Mouse (Mus musculus): Measurements from ENCODE around the gene Igsf23.
"Not testable (repeated sequence)": the region's sequence is repeated elsewhere in the genome, so short reads cannot be mapped to it uniquely, and the experiment has no call there.

The Igsf23 gene

DNA sequence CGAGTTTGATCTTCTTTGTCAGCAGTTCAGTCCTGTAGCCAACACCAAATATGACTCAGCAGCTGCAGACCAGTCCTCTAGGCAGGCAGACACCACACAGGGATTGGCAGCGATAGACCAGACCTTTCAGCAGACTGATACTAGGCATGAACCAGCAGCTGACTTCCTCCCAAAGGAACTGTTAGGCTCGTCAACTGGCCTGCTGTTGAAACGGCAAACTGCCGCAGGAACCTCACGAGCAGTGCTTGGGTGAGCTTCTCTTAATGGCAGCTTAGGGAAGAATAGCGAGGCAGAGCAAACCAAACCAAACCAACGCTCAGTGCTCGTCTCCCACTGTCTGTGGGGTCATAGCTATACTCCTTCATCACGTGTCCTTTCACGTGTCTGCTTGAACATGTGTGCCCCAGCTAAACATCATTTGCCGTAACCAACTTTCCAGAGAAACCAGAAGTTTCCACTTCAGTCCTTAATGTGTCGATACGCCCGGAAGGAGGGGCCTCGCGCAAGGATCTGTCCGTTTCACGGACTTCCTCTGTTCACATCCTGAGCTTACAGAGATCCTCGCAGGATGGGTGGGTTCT lies 15.3 kb downstream of the Igsf23 start:
- peak in 1 of 2 experiments; percentile 71 for DNase-seq

DNA sequence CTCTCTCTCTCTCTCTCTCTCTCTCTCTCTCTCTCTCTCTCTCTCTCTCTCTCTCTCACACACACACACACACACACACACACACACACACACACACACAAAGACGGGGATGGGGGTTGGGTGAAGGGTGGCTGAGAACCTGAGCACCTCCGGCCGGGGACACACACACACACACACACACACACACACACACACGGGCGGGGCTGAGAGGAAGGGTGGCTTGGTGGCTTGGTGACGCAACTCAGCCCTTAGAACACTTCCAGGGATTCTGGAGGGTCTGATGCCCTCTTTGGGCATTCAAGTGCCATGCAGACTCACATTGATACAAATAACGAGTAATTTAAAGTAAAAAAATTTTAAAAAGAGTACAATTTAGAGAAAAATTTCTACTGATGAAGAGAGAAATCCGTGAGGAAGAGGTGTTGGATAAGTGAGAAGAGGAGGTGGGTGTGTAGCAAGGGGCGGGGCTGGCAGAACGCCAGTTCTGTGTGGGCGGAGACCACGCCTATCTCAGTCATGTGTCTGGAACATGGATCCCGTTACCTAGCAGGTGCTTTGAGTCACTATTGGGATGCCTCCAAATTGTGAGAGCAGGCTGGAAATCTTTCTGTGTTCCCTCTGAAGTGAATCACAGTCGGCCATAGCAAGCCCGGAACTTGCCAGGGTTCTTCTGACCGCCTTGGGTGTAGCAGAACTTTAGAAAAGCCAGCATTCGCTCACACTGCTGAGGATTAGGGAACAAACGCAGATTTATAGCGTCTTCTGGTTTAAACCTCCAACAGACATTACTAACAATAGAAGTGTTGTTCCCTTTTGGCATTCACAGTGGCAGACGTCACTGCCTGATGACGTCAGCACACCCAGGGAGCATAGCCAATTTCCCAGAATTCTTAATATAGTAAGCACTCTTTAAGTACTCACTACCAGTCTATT lies 17.4 kb downstream of the Igsf23 start:
- peak; percentile 62 to 80 for DNase-seq

DNA sequence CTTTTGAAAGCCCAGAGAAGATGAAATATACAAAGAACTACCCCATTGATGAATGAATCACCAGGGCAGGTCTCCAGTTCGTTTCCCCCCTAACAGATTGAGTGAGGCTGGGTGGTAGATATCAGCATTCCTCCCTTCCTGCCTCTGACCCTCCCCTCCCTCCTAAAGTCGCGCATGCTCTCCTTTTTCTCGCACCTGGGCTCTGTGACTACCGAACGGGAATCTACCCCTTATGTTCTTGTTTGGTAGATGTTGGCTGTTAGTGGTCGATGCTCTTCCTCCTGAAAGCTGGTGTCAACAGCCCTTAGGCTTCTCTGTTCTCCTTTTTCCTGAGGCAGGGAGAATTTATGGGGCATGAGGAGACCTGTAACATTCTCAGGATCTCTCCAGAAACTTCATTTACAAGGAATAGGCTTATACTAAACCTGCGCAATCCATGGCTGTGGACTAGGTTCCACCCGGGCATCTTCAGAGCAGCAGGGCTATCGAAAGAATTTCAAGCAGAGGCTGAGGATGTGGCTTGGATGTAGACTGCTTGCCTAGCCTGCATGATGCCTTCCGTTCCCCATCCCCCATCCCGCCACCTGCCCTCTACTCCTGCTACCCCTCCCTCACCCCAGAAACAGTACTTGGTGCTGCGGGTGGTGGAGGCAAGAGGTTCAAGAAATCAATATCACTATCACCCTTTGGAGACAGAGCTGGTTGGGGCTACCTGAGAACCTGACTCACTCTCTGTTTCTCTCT lies 18.3 kb downstream of the Igsf23 start:
- DNase-seq = peak; percentile 82 to 89

DNA sequence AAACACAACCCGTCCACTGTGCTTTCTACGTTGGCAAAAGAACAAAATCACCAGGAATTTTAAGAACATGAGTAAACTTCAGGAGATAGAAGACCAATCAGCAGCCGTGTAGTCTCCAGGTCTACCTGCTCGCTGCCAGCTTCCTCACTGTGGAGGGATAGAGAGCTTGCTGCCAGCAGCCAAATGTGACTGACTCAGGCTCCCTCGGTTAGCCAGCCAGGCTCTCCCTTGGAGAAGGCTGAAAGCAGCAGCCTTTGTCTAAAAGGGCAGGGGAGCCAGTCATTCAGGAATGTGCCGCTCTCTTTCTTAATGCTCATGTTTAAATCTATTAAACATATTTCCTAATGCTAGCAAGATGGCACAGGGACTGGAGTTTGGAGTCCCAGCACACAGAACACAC lies 20.1 kb downstream of the Igsf23 start:
- not testable (repeated sequence) for DNase-seq

DNA sequence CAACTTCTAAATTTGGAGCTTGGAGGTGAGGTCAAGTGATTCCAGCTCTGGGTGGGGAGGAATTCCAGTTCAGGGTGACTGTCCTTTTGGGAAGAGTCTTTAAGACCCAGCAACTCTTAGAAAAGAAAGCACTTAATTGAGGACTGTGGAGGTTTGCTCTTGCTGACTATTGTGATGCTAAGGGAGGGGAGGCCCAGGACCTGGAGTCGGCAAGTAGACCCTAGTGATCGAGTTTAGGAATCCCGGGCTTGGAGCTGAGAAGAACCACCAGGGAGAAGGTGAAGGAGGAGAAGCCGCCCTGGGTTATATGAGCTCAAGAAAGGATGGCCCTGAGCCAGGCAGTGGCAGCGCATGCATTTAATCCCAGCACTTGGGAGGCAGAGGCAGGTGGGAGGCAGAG lies 22.1 kb downstream of the Igsf23 start:
- no peak for DNase-seq

DNA sequence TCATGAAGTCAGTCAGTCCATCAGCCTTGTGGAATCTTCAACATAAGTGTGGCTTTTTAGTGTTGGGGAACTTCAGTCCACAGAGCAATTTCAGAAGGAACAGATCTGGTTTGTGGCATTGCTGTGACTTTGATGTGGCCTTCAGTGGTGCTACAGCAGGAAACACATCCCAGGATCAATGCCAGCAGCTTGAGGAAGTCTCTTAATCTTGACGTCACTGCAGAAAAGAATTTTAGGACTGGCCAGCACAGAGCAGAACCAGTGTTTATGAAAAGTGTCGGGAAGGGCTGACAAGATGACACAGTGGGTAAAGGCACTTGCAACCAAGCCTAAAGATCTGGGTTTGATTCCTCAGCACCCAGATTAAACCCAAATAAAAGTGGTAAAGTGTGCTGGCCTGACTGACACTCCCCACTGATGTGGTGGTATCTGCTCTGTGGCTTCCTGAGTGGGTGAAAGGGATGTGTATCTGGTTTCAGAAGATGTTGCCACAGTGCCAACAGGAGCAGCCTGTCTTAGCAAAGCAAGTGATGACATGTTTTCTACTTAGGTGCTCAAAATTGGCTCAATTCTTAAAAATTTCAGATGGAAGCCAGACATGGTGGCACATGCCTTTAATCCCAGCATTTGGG lies 23.6 kb downstream of the Igsf23 start:
- DNase-seq = no peak

DNA sequence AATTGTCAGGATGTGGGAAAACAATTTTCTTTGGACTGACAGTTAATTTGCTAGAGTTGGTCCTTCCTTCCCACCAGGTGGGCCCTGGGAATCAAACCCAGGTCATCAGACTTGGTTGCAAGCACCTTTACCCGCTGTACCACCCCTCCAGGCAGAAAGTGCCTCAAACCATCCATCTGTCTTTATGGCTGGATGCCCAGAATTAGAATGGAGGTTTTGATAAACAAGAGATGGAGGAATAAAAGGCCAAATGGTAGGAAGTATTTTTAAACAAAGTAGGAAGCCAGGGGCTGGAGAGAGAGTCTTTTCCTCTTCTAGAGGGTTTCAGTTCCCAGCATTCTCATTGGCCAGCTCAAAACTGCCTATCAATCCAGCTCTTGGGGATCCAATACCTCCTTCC lies 25.2 kb downstream of the Igsf23 start:
- DNase-seq = no peak

DNA sequence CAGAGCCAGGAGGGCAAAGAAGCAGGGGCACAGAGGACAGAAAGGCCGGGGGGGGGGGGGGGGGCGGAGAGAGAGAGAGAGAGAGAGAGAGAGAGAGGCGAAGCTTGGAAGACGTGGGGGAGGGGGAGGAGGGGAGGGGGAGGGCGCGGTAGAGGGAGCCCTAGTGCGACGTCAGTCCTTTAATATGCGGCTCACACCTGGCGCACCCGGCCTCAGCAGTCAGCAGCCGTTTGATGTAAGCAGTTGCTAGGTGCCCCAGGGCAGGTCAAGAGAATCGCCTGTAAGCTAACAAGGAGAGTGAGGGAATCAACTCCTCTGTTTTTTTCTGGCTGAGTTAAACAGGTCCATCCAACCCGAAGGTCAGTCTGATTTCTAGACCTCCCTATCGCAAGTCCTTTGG lies 26.8 kb downstream of the Igsf23 start:
- peak; percentile 43 to 61 for DNase-seq

DNA sequence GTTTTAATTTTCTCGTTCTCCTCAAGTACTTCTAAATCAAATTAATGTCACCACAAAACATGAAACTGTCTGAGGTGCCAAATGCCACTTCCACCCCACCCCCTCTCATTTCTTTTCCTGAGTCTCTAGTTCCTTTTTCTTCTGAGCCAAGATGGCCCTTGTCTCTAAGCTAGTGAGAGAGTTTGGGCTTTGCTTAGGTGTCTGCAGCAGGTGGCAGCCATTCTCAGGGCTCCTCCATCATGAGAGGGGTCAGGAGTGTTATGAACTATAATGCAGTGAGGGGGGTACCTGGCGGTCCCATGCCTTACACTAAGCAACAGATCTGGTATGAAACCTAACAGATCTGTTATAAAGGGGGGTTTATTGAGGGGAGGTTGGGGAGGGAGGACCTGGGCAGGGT lies 27.2 kb downstream of the Igsf23 start:
- DNase-seq = peak in 1 of 2 experiments; percentile 4

DNA sequence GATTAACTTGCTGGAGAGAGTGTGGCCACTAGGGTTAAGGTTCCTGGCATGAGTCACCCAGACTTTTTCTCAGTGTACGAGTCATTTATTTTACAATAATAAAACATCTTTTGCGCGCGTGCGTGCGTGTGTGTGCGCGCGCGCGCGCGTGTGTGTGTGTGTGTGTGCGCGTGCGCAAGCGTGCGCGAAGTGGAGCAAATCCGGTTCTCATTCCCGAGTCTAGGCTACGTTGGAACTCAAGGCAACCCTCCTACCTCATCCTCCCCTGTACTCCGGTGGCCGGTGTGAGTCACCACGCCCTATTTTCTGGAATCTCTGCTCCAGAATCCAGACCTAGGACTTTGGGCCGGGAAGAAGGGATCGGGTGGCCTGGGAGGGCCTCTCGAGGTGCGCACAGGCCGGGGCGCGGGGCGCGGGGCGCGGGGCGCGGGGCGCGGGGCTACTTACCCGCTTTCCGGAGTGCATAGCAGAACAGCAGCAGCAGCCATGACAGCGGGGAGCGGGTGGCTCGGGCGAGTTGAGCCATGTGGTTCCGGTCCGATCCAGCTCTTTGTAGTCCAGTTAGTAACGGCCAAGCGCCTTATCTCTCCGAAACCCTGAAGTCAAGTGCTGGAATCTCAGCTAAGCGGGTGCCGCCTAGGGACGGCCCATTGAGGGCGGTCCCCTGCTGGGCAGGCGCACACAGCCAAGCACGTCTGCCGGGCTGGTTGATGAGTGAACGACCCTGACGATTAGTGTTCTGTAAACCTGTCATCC lies 29.9 kb downstream of the Igsf23 start, which contains the start of gene Pvr:
Gene Pvr, minus strand, starts transcription at position 655 of the 756 bp plus-strand sequence.
- DNase-seq = peak; percentile 65 to 69

DNA sequence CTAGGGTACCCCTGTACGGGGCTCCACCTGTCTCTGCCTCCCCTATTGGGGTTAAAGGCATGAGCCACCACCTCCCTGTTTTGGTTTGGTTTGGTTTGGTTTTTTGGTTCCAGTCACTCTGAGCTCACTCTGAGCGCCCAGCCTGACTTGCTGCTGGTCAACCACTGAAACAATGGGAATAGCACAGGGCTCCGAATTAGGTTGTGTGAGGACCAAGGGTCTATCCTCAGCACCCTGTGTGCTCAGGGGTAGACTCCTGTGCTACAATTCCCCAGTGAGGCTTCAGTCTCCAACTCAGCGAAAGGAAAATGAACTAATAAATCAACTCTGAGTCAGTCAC lies 30.4 kb downstream of the Igsf23 start:
- peak in 1 of 2 experiments; percentile 17 for DNase-seq

DNA sequence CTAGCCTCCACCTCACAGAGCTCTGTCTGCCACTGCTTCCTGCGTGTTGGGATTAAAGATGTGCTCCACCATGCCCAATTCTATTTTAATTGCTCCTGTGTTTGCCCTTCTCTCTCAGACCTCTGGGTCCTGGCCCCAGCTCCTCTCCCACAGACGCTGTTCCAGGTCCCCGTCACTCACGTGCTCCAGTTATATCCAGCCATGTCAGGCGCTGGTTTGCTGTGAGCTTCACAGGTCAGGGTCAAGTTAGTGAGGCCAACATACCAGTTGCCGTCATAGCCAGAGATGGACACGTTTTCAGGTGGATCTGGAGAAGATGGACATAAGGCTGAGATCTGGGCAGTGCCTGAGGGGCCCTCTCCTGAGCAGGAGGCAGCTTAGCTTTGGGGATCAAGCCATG lies 36.0 kb downstream of the Igsf23 start:
- DNase-seq = no peak

DNA sequence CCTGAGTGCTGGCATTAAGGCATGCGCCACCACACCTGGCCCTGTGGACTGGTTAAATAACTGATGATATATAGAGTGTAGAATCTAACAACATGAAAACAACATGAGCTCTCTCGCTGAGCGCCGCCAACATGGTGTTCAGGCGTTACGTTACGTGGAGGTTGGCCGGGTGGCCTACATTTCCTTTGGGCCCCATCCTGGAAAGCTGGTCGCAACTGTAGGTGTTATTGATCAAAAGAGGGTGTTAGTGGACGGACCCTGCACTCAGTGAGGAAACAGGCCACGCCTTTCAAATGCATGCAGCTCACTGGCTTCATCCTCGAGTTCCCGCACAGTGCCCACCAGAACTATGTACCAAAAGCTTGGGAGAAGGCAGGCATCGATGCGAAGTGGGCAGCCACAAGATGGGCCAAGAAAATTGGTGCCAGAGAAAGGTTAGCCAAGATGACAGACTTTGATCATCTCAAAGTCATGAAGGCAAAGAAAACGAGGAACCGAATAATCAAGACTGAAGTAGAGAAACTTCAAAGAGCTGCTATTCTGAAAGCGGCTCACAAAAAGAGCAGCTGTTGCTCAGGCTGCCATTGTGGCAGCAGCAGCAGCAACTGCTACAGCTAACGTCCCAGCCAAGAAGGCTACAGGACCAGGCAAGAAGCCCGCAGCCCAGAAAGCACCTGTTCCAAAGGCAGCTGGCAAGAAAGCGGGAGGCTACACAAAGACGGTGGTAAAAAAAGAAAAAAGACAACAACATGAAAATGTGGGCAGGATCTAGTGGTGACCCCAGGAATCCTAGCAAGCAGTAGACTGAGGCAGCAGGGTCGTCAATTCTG lies 38.6 kb downstream of the Igsf23 start:
- peak; percentile 64 to 77 for DNase-seq

DNA sequence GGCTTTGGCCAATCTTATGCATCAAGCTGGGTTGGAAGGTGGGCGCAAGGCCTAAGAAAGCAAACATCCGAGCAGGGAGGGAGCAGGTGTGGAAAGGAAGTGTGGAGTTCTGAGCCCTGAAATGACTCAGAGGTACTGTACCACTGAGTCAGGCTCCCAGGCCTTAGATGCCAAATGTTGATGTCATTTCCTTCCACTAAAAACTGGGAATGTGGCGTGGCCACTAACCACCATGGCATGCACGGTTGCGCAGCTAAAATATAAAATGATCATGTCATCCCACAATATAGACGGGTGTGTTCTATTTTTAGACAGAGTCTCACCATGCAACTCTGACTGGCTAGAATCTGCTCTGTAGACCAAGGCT lies 39.3 kb downstream of the Igsf23 start:
- DNase-seq = peak in 1 of 2 experiments; percentile 30

DNA sequence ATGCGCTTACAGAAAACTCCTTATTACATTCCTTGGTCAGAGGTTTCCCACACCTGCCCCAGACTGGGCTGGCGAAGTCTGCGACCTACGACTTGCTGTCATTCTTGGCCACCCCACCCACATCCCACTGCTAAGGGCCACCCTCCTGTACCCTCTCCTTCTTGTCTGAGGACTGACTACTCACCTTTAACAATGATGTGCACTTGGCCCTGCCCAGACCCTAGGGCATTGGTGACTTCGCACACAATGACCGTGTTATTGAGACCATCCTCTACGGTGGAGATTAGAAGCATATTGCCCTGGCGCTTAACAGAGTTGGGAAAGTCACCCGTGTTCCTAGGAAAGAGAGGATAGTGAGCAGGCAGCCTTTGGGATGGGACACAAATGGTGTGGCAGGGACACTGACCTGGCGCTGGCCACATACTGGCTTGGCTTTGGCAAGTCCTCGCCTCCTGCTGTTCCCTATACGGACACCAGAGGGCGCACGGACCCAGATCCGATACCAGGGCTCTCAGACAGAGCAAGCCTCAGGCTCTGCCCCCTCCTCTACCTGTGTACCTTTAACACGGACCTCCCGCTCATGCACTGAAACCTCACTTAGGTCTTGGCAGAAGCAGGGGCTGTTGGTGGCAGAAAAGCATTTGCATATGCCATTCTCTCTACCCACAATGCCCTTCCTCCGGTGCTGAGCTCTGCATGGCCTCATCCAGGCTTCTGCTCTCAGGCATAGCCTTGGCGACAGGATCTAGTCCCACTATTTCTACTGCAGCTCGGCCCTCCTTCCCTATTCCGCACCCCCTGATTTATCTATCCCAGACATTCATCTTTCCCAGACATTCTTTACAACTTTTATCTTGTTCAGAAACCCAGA lies 39.9 kb downstream of the Igsf23 start:
- DNase-seq = peak; percentile 69 to 75

DNA sequence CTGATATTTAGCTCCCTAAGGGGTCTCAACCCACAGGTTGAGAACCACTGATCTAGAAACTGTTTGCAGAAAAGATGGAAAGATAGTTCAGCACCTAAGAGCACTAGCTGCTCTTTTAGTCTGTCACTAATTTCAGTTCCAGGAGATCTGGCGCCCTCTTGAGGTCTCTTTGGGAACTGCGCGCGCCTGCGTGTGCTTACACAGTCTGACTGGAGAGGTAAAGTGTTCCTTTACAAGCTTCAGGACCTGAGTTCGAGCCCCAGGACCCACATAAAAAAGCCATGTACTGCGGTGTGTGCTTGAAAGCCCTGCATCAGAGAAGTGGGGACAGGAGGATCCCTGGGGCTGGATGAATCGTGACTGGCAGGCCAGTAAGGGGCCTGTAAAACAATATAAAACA lies 60.7 kb downstream of the Igsf23 start:
- no peak for DNase-seq

DNA sequence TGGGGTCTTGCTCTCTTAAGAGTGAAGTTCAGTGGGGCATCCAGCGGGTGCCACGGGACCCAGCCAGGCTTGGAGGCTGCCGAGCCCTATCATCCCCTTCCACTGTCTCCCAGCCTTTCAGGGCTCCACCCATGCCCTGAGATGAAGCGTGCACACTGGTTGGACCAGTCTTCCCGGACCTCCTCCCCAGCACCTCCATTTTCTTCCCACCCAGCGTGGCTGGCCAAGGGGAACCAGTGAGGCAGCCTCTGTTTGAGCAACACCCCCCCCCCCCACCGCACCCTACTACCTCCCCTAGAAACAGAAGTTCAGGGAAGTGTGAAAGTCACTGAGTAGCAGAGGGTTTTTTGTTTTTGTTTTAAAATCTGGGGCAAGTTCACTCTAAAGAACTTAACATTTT lies 62.7 kb downstream of the Igsf23 start, which contains the start of gene Ceacam19:
Gene Ceacam19, minus strand, starts transcription at position 117 of the 400 bp plus-strand sequence.
- DNase-seq = no peak

Measured in thymus, adult 18-20 months (tissue).